ENCODE assay signal across 8 mouse cellular contexts in the genomic region with DNA sequence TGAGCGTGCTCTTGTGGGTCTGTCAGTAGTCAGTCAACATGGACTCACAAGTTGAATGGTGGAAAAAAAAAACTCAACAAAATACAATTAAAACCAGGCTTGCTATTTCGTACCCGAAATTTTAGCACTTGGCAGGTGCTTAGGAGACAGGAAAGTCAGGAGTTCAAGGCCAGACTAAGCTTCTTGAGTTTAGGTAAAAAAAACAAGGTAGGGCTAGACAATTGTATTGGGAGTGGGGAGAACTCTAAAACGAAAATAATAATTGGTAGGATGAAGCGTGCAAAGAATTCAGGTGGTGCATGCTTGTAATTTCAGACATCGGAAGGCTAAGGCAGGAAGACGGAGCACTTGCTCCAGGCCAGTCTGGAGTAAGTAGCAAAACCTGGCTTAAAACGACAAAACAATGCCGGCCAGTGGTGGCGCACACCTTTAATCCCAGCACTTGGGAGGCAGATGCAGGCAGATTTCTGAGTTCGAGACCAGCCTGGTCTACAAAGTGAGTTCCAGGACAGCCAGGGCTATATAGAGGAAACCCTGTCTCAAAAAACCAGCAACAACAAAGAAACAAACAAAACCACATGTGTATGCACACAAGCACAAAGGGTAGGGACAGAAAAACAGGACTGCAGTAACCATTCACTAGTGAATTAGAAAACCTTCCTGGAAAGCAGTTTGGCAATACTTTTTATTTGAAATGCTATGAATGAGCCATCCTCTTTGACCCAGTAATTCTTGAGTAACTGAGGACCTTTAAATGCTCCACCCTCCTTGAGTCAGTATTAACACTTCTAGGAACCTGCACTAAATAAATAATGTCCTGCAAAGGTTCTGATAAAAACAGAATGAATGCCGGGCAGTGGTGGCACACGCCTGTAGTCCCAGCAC. TPM values are rescaled to one million over a fixed set of nuclear protein-coding genes. Genes with fewer than 3 reads are reported as not detected.
DNase-seq lines count a peak whose midpoint lies in the region; ATAC-seq and TF ChIP-seq lines count a peak whose summit lies in the region.

No protein-coding gene starts in this region.

- H3K27ac ChIP-seq in forebrain, embryonic 14.5 days (ENCODE audit: low read depth, low read length): no peak overlapping the region
- H3K27ac ChIP-seq in liver, postnatal 0 days (ENCODE audit: low read depth): peak overlapping the region; percentile 62

- no peak for DNase-seq in forebrain, embryonic 14.5 days (ENCODE audit: low spot score)
- no peak for DNase-seq in liver, postnatal 0 days
- DNase-seq in right cerebral cortex, adult 18-20 months: no peak
- DNase-seq in urinary bladder, adult 18-20 months (ENCODE audit: low spot score in 2 of 2): no peak
- DNase-seq in gastrocnemius, postnatal 25 days: no peak

- ATAC-seq in erythroblast, adult 5-6 weeks (replicated peaks; ENCODE audit: low FRiP score, poor library complexity, severe bottlenecking): no peak
- no peak for ATAC-seq in forebrain, embryonic 14.5 days
- ATAC-seq in liver, postnatal 0 days: no peak

- TF ChIP-seq EP300 in liver, postnatal 0 days (IDR thresholded peaks at IDR 0.05; ENCODE audit: low read depth): no peak

- peaks cover 31% of the 10 kb centered on the region for H3K79me2 ChIP-seq in C2C12 (ENCODE audit: control insufficient read depth, insufficient read depth)

- peak overlapping the region; percentile 33 for H3K9ac ChIP-seq in forebrain, embryonic 14.5 days (ENCODE audit: low read length)
- no peak overlapping the region; the same call in 1 of the 2 replicates for H3K9ac ChIP-seq in liver, postnatal 0 days (replicated peaks)

- peak overlapping the region; percentile 83 for H3K4me3 ChIP-seq in erythroblast, embryonic 14.5 days (replicated peaks)
- H3K4me3 ChIP-seq in C2C12 (ENCODE audit: insufficient read depth, poor library complexity, severe bottlenecking): peak overlapping the region; percentile 32
- H3K4me3 ChIP-seq in forebrain, embryonic 14.5 days (ENCODE audit: low read depth, low read length): peak overlapping the region; percentile 66
- H3K4me3 ChIP-seq in liver, postnatal 0 days (ENCODE audit: low read depth, low read length): peak overlapping the region; percentile 41

- WGBS in forebrain, embryonic 14.5 days: 69% methylated on average over 13 of the region's 13 CpGs
- WGBS in liver, postnatal 0 days (ENCODE audit: insufficient replicate concordance): 60% methylated on average over 13 of the region's 13 CpGs

- H3K36me3 ChIP-seq in erythroblast, embryonic 14.5 days (ENCODE audit: control insufficient read depth): peaks cover 22% of the 10 kb centered on the region
- peaks cover 15% of the 10 kb centered on the region for H3K36me3 ChIP-seq in C2C12 (ENCODE audit: control insufficient read depth, insufficient read depth)
- peaks cover 13% of the 10 kb centered on the region for H3K36me3 ChIP-seq in forebrain, embryonic 14.5 days (ENCODE audit: control insufficient read depth, insufficient read depth, low read length)
- peaks cover 4% of the 10 kb centered on the region for H3K36me3 ChIP-seq in liver, postnatal 0 days (replicated peaks; ENCODE audit: insufficient read depth, low read length)

- H3K9me3 ChIP-seq in erythroblast, embryonic 14.5 days (ENCODE audit: control insufficient read depth, low read length): no peaks in the 10 kb centered on the region
- H3K9me3 ChIP-seq in forebrain, embryonic 14.5 days (replicated peaks; ENCODE audit: control insufficient read depth, low read length): no peaks in the 10 kb centered on the region
- H3K9me3 ChIP-seq in liver, postnatal 0 days (ENCODE audit: low read length): no peaks in the 10 kb centered on the region

- no peak for TF ChIP-seq CTCF in C2C12 (IDR thresholded peaks at IDR 0.05; ENCODE audit: control insufficient read depth, insufficient read depth, insufficient read length)
- TF ChIP-seq CTCF in liver, postnatal 0 days (IDR thresholded peaks at IDR 0.05; ENCODE audit: low read depth): no peak

- H3K27me3 ChIP-seq in erythroblast, embryonic 14.5 days (ENCODE audit: control insufficient read depth): no peaks in the 10 kb centered on the region
- no peaks in the 10 kb centered on the region for H3K27me3 ChIP-seq in C2C12 (ENCODE audit: control insufficient read depth, insufficient read depth, insufficient read length)
- H3K27me3 ChIP-seq in forebrain, embryonic 14.5 days (replicated peaks; ENCODE audit: control insufficient read depth, insufficient read depth, low read length): no peaks in the 10 kb centered on the region
- no peaks in the 10 kb centered on the region for H3K27me3 ChIP-seq in liver, postnatal 0 days (ENCODE audit: insufficient read depth, low read length)

- H3ac ChIP-seq in C2C12 (ENCODE audit: control insufficient read depth, insufficient read length, low read depth): peak overlapping the region; percentile 45

- peak overlapping the region; percentile 41 for H3K4me2 ChIP-seq in forebrain, embryonic 14.5 days (ENCODE audit: low read length)
- H3K4me2 ChIP-seq in liver, postnatal 0 days (ENCODE audit: low read depth, low read length): peak overlapping the region; percentile 74

- H3K79me3 ChIP-seq in C2C12 (ENCODE audit: low read depth): peaks cover 16% of the 10 kb centered on the region

- peaks cover 42% of the 10 kb centered on the region for H3K4me1 ChIP-seq in erythroblast, embryonic 14.5 days (ENCODE audit: control insufficient read depth)
- peaks cover 8% of the 10 kb centered on the region for H3K4me1 ChIP-seq in forebrain, embryonic 14.5 days (ENCODE audit: control insufficient read depth, insufficient read depth, low read length)
- H3K4me1 ChIP-seq in liver, postnatal 0 days (ENCODE audit: insufficient read depth): peaks cover 16% of the 10 kb centered on the region

TF ChIP-seq in C2C12, 6 proteins besides CTCF, POLR2A, EP300 and RAD21:
- TF ChIP-seq MYOG (IDR thresholded peaks at IDR 0.05; ENCODE audit: control insufficient read depth, extremely low read depth, insufficient read length) (no peak), MYOD1 (IDR thresholded peaks at IDR 0.05; ENCODE audit: control insufficient read depth, insufficient read length, low read depth) (no peak), MAX (IDR thresholded peaks at IDR 0.05) (no peak), CEBPB (IDR thresholded peaks at IDR 0.05; ENCODE audit: low read depth) (no peak), USF1 (IDR thresholded peaks at IDR 0.05; ENCODE audit: low read depth) (no peak), FOSL1 (IDR thresholded peaks at IDR 0.05; ENCODE audit: insufficient read depth, low read length, poor library complexity, severe bottlenecking) (no peak)
TF ChIP-seq in C2C12: peak in this region for 0.

RNA-seq across cellular contexts. Expression of a gene that starts 1.0 kb away (rescaled TPM):
- polyA plus RNA-seq in erythroblast, embryonic 14.5 days (2012): 12.4 and 31.7 TPM in 2 replicates
- 127 and 128 TPM in 2 replicates for total RNA-seq in erythroblast, adult 5-6 weeks (2015; ENCODE audit: low replicate concordance)
- total RNA-seq in erythroblast, adult 5-6 weeks (2017; ENCODE audit: low replicate concordance): 4.8 and 21.7 TPM in 2 replicates
- 857 TPM for polyA plus RNA-seq in C2C12 (2012; fragmentation: generic; extraction: Trizol)
- 606 and 726 TPM in 2 replicates for polyA plus RNA-seq in forebrain, embryonic 14.5 days (2014; fragmentation: Nextera tagmentation; extraction: Ambion mirVana)
- 781 and 849 TPM in 2 replicates for polyA plus RNA-seq in liver, postnatal 0 days (2015; fragmentation: Nextera tagmentation; extraction: Ambion mirVana)
- total RNA-seq in gastrocnemius, postnatal 25 days (2021): 1,000 to 10,000 TPM; 1,455 to 1,686 TPM

RNA-seq across cellular contexts. Expression of a gene that starts 11.3 kb away (rescaled TPM):
- 1.1 and 1.5 TPM in 2 replicates for polyA plus RNA-seq in erythroblast, embryonic 14.5 days (2012)
- total RNA-seq in erythroblast, adult 5-6 weeks (2015; ENCODE audit: low replicate concordance): 7.1 TPM in 2 replicates
- 9.2 and 10.3 TPM in 2 replicates for total RNA-seq in erythroblast, adult 5-6 weeks (2017; ENCODE audit: low replicate concordance)
- polyA plus RNA-seq in C2C12 (2012; fragmentation: generic; extraction: Trizol): 73.0 TPM
- polyA plus RNA-seq in forebrain, embryonic 14.5 days (2014; fragmentation: Nextera tagmentation; extraction: Ambion mirVana): 24.9 and 26.9 TPM in 2 replicates
- 11.5 and 12.3 TPM in 2 replicates for polyA plus RNA-seq in liver, postnatal 0 days (2015; fragmentation: Nextera tagmentation; extraction: Ambion mirVana)
- total RNA-seq in gastrocnemius, postnatal 25 days (2021): 10 to 100 TPM; 15.0 to 15.6 TPM

RNA-seq across cellular contexts. Expression of a gene that starts 35.3 kb away (rescaled TPM):
- 0.02 TPM in 1 of 2 replicates, not detected in the other for polyA plus RNA-seq in erythroblast, embryonic 14.5 days (2012)
- total RNA-seq in erythroblast, adult 5-6 weeks (2015; ENCODE audit: low replicate concordance): not detected in 2 replicates
- 0.17 TPM in 1 of 2 replicates, not detected in the other for total RNA-seq in erythroblast, adult 5-6 weeks (2017; ENCODE audit: low replicate concordance)
- polyA plus RNA-seq in C2C12 (2012; fragmentation: generic; extraction: Trizol): 0.02 TPM
- 0.14 TPM in 1 of 2 replicates, not detected in the other for polyA plus RNA-seq in forebrain, embryonic 14.5 days (2014; fragmentation: Nextera tagmentation; extraction: Ambion mirVana)
- not detected in 2 replicates for polyA plus RNA-seq in liver, postnatal 0 days (2015; fragmentation: Nextera tagmentation; extraction: Ambion mirVana)
- total RNA-seq in gastrocnemius, postnatal 25 days (2021): not detected

RNA-seq across cellular contexts. Expression of a gene that starts 41.8 kb away (rescaled TPM):
- 17.0 and 17.7 TPM in 2 replicates for polyA plus RNA-seq in erythroblast, embryonic 14.5 days (2012)
- total RNA-seq in erythroblast, adult 5-6 weeks (2015; ENCODE audit: low replicate concordance): 25.7 and 27.9 TPM in 2 replicates
- 11.3 and 37.1 TPM in 2 replicates for total RNA-seq in erythroblast, adult 5-6 weeks (2017; ENCODE audit: low replicate concordance)
- polyA plus RNA-seq in C2C12 (2012; fragmentation: generic; extraction: Trizol): 106 TPM
- 58.4 and 68.8 TPM in 2 replicates for polyA plus RNA-seq in forebrain, embryonic 14.5 days (2014; fragmentation: Nextera tagmentation; extraction: Ambion mirVana)
- polyA plus RNA-seq in liver, postnatal 0 days (2015; fragmentation: Nextera tagmentation; extraction: Ambion mirVana): 46.9 and 47.5 TPM in 2 replicates
- 10 to 100 TPM; 31.1 to 31.8 TPM for total RNA-seq in gastrocnemius, postnatal 25 days (2021)

RNA-seq across cellular contexts. Expression of a gene that starts 52.1 kb away (rescaled TPM):
- not detected in 2 replicates for polyA plus RNA-seq in erythroblast, embryonic 14.5 days (2012)
- not detected in 2 replicates for total RNA-seq in erythroblast, adult 5-6 weeks (2015; ENCODE audit: low replicate concordance)
- total RNA-seq in erythroblast, adult 5-6 weeks (2017; ENCODE audit: low replicate concordance): not detected in 2 replicates
- not detected for polyA plus RNA-seq in C2C12 (2012; fragmentation: generic; extraction: Trizol)
- not detected in 2 replicates for polyA plus RNA-seq in forebrain, embryonic 14.5 days (2014; fragmentation: Nextera tagmentation; extraction: Ambion mirVana)
- not detected in 2 replicates for polyA plus RNA-seq in liver, postnatal 0 days (2015; fragmentation: Nextera tagmentation; extraction: Ambion mirVana)
- not detected for total RNA-seq in gastrocnemius, postnatal 25 days (2021)

Comparison
In these comparisons a context has a peak if more than half of its experiments do, and no peak if none do; other contexts are left out.
1. H3K4me3 ChIP-seq: peak in every context shown above with its lines; median percentile 83 in erythroblast, embryonic 14.5 days; 66 in forebrain, embryonic 14.5 days; 41 in liver, postnatal 0 days; 32 in C2C12.
2. RNA of a gene that starts 1.0 kb away (polyA plus RNA-seq): 857 TPM in C2C12 (single experiment), 781 to 849 TPM in liver, postnatal 0 days and 606 to 726 TPM in forebrain, embryonic 14.5 days; 12.4 to 31.7 TPM in erythroblast, embryonic 14.5 days; every median in the first group is over 10 times any median in the second.